Mouse (Mus musculus): ENCODE measurements around the gene Elof1. TPM values are rescaled to one million over a fixed set of nuclear protein-coding genes. Genes with fewer than 3 reads are reported as not detected.

Gene Elof1
- polyA plus RNA-seq, 1 experiment from 2014 or later = 99.4 TPM

DNA sequence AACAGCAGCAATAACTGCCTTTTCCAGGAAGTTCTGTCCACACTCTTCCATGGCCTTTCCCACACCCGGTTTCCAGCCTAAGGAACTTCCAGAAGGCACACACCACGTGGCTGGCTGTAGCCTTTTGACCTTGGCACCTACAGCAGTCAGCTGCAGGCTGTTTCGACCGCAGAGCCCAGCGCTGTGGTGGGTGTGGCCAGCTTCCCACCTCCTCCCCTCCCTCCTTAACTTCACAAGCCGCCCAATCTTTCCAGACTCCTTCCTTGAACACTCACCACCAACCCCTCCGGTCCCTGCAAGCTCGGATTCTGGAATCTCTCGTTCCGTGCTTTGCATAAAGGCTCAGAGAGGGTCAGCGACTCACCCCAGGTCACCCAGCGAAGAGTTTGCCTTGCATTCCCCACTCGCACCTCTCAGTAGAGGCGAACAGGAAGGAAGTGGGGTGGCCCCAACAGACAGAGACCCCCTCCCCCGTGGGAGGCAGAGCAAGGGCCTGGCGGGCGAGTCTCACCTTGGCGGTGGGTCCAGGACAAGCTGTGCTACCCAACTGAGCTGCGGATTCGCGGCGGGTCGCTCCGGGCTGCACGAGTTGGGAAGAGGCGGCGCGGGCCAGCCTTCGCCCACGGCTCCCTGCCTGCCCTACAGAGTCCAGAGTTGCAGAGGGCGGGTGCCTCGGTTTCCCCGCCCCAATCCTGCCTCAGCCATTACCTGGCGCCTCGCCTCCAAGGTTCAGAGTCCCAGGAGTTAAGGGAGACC, 14.4 kb upstream of the Elof1 start:
- H3K9ac ChIP-seq (ENCODE audit: low read depth, low read length) = peak overlapping the region; percentile 57
- H3K36me3 ChIP-seq (ENCODE audit: control insufficient read depth, insufficient read depth) = peaks cover 4% of the 10 kb centered on the region; the same call in 1 of the 2 replicates
- peak overlapping the region; percentile 83 for H3K27ac ChIP-seq (ENCODE audit: low read depth, low read length)
- 1% methylated on average over 35 of the region's 35 CpGs for WGBS
- peak overlapping the region; percentile 71 for H3K4me2 ChIP-seq (replicated peaks; ENCODE audit: low read depth)
- ATAC-seq = peak; percentile 89
- TF ChIP-seq CTCF (IDR thresholded peaks at IDR 0.05; ENCODE audit: low read depth) = no peak
- H3K4me3 ChIP-seq (ENCODE audit: low read depth, low read length) = peak overlapping the region; percentile 40
- no peaks in the 10 kb centered on the region for H3K27me3 ChIP-seq (replicated peaks; ENCODE audit: control insufficient read depth, insufficient read depth, low read length)
- H3K4me1 ChIP-seq (replicated peaks; ENCODE audit: control insufficient read depth, insufficient read depth, low read length) = no peaks in the 10 kb centered on the region
- no peaks in the 10 kb centered on the region for H3K9me3 ChIP-seq (ENCODE audit: control insufficient read depth)

DNA sequence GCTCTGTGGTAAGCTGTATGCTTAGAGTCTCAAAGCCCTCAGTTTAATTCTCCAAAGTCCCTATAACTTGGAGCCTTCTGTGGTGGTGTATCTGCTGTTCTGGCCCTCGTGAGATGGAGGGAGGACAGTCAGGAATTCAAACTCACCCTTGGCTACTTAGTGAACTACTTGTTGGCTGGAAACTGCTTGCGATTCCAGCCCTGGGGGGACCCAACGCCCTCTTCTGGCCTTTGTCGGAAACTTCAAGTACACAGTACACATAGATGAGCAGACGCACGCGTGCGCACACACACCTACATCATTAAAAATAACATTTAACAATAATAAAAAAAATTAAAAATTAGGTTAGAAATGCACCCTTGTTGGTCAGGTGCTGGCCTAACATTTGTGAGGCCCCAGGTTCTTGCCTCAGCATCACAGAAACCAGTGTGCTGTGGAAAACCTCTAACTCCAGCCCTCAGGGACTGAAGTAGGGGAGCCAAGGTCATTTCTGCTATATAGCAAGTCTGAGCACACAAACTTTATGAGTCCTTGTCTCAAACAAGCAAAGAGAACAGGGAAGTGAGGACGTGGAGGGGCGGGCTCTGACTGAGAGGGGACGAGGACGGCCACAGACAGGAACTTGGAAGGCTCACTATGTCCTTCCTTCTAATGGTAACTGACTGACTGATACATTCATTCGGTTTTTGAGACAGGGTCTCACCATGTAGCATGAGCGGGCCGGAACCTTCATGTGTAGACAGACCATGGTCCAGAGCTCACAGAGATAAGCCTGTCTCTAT, 8.5 kb upstream of the Elof1 start:
- no peak overlapping the region for H3K4me3 ChIP-seq (ENCODE audit: low read depth, low read length)
- no peaks in the 10 kb centered on the region for H3K9me3 ChIP-seq (ENCODE audit: control insufficient read depth)
- H3K9ac ChIP-seq (ENCODE audit: low read depth, low read length) = no peak overlapping the region
- TF ChIP-seq CTCF (IDR thresholded peaks at IDR 0.05; ENCODE audit: low read depth) = no peak
- no peaks in the 10 kb centered on the region for H3K4me1 ChIP-seq (replicated peaks; ENCODE audit: control insufficient read depth, insufficient read depth, low read length)
- H3K4me2 ChIP-seq (replicated peaks; ENCODE audit: low read depth) = no peak overlapping the region
- 79% methylated on average over 15 of the region's 15 CpGs for WGBS
- no peak overlapping the region for H3K27ac ChIP-seq (ENCODE audit: low read depth, low read length)
- ATAC-seq = no peak
- peaks cover 4% of the 10 kb centered on the region; the same call in 1 of the 2 replicates for H3K36me3 ChIP-seq (ENCODE audit: control insufficient read depth, insufficient read depth)
- H3K27me3 ChIP-seq (replicated peaks; ENCODE audit: control insufficient read depth, insufficient read depth, low read length) = no peaks in the 10 kb centered on the region

DNA sequence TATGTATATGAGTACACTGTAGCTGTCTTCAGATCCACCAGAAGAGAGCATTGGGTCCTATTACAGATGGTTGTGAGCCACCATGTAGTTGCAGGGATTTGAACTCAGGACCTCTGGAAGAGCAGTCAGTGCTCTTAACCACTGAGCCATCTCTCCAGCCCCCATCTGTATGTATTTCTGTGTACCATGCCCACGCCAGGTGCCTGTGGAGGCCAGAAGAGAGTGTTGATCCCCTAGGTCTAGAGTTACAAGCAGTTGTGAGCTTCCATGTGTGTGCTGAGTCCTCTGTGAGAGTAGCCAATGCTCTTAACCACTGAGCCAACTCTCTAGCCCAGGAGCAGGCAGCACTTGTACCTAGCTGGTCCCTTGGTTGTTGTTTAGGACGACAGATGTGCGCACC, 7.2 kb upstream of the Elof1 start:
- Histone ChIP-seq H3K36me3 (ENCODE audit: control insufficient read depth, insufficient read depth) (no peaks in the 10 kb centered on the region; the same call in 1 of the 2 replicates), H3K9ac (ENCODE audit: low read depth, low read length) (no peak overlapping the region), H3K4me2 (replicated peaks; ENCODE audit: low read depth) (no peak overlapping the region), H3K4me3 (ENCODE audit: low read depth, low read length) (no peak overlapping the region), H3K27me3 (replicated peaks; ENCODE audit: control insufficient read depth, insufficient read depth, low read length) (no peaks in the 10 kb centered on the region), H3K9me3 (ENCODE audit: control insufficient read depth) (no peaks in the 10 kb centered on the region), H3K4me1 (replicated peaks; ENCODE audit: control insufficient read depth, insufficient read depth, low read length) (no peaks in the 10 kb centered on the region), H3K27ac (ENCODE audit: low read depth, low read length) (no peak overlapping the region)
- no peak for ATAC-seq
- WGBS = 91% methylated on average over 3 of the region's 3 CpGs
- no peak for TF ChIP-seq CTCF (IDR thresholded peaks at IDR 0.05; ENCODE audit: low read depth)

DNA sequence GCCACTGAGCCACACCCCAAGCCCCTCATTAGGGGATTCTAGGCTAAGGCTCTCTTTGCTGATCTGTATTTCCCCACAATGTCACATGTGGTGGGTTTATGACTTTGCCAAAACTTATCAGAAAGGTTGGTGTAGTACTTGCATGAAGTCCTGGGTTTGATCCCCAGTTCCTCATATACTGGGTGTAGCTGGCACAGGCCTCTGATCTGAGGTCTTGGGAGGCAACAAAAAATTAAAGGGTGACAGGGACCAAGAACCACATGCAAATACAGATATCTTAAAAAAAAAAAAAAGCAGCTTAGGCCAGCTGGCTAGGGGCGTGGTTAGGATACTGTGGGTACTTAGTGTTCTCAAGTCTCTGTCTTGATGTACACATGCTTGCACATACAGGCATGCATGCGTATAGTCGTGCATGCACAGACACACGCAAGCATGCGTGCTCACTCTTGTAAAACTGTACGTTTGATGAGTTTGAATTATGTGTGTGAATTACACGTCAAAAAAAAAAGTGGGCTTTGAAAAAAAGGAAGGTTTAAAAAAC, 6.2 kb upstream of the Elof1 start:
- H3K4me3 ChIP-seq (ENCODE audit: low read depth, low read length) = no peak overlapping the region
- no peaks in the 10 kb centered on the region for H3K9me3 ChIP-seq (ENCODE audit: control insufficient read depth)
- ATAC-seq = no peak
- no peaks in the 10 kb centered on the region for H3K27me3 ChIP-seq (replicated peaks; ENCODE audit: control insufficient read depth, insufficient read depth, low read length)
- H3K9ac ChIP-seq (ENCODE audit: low read depth, low read length) = no peak overlapping the region
- H3K36me3 ChIP-seq (ENCODE audit: control insufficient read depth, insufficient read depth) = no peaks in the 10 kb centered on the region; the same call in 1 of the 2 replicates
- WGBS = 82% methylated on average over 7 of the region's 7 CpGs
- TF ChIP-seq CTCF (IDR thresholded peaks at IDR 0.05; ENCODE audit: low read depth) = no peak
- H3K27ac ChIP-seq (ENCODE audit: low read depth, low read length) = no peak overlapping the region
- no peak overlapping the region for H3K4me2 ChIP-seq (replicated peaks; ENCODE audit: low read depth)
- H3K4me1 ChIP-seq (replicated peaks; ENCODE audit: control insufficient read depth, insufficient read depth, low read length) = no peaks in the 10 kb centered on the region

DNA sequence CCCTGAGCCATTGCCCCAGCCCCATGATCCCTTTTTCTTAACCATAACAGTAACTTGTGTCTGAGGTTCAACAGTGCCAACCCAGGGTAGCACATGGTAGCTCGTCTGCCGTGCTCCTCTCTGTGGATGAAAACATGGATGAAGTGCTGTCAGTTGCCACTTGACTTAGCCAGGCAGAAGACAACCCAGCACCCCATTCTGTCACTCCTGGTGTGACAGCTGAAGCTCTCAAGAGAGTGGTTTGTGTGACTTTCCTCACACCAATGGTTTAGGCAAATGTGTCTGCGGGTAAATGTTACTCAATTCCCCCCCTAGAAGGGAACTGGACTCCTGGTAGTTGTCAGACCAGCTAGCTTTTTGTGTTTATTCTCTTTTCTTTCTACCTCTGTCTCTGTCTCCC, 5.0 kb upstream of the Elof1 start:
- ATAC-seq = no peak
- Histone ChIP-seq H3K4me2 (replicated peaks; ENCODE audit: low read depth) (no peak overlapping the region), H3K27ac (ENCODE audit: low read depth, low read length) (no peak overlapping the region), H3K36me3 (ENCODE audit: control insufficient read depth, insufficient read depth) (no peaks in the 10 kb centered on the region), H3K4me3 (ENCODE audit: low read depth, low read length) (no peak overlapping the region), H3K4me1 (replicated peaks; ENCODE audit: control insufficient read depth, insufficient read depth, low read length) (no peaks in the 10 kb centered on the region), H3K27me3 (replicated peaks; ENCODE audit: control insufficient read depth, insufficient read depth, low read length) (no peaks in the 10 kb centered on the region), H3K9me3 (ENCODE audit: control insufficient read depth) (no peaks in the 10 kb centered on the region), H3K9ac (ENCODE audit: low read depth, low read length) (no peak overlapping the region)
- WGBS = 72% methylated on average over 3 of the region's 3 CpGs
- no peak for TF ChIP-seq CTCF (IDR thresholded peaks at IDR 0.05; ENCODE audit: low read depth)

DNA sequence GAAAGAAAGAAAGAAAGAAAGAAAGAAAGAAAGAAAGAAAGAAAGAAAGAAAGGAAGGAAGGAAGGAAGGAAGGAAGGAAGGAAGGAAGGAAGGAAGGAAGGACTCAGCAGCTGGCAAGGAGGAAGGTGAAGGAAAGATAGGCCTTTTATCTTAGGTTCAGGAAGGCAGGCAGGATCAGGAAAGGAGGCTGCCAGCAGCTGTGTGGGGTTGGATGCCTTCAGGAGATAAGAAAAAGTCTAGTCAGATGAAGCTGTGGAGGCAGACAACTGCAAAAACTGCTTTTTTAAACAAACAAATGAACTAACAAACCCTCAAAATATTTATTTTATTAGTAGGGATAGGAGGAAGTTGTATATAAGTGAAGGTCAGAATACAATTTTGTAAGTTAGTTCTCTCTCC, 4.6 kb upstream of the Elof1 start:
- H3K27ac ChIP-seq (ENCODE audit: low read depth, low read length) = no peak overlapping the region
- no peaks in the 10 kb centered on the region for H3K36me3 ChIP-seq (ENCODE audit: control insufficient read depth, insufficient read depth)
- H3K9me3 ChIP-seq (ENCODE audit: control insufficient read depth) = no peaks in the 10 kb centered on the region
- no peak for ATAC-seq
- TF ChIP-seq CTCF (IDR thresholded peaks at IDR 0.05; ENCODE audit: low read depth) = no peak
- no peak overlapping the region for H3K4me3 ChIP-seq (ENCODE audit: low read depth, low read length)
- no peak overlapping the region for H3K4me2 ChIP-seq (replicated peaks; ENCODE audit: low read depth)
- H3K27me3 ChIP-seq (replicated peaks; ENCODE audit: control insufficient read depth, insufficient read depth, low read length) = no peaks in the 10 kb centered on the region
- H3K4me1 ChIP-seq (replicated peaks; ENCODE audit: control insufficient read depth, insufficient read depth, low read length) = no peaks in the 10 kb centered on the region
- no peak overlapping the region for H3K9ac ChIP-seq (ENCODE audit: low read depth, low read length)

Data from intestine, postnatal 0 days (tissue).